Mouse (Mus musculus) CH12F3 (cell line): ENCODE results near the gene Jazf1.

ENCODE experiments used
- in situ Hi-C: fragments of 300-500 bp; cut with MboI; formaldehyde crosslinking; loops from 2 replicates; pipeline ENCODE4 v1.14.3; 2020; ENCODE audit warnings: low sequenced_read_pairs

Gene Jazf1

DNA sequence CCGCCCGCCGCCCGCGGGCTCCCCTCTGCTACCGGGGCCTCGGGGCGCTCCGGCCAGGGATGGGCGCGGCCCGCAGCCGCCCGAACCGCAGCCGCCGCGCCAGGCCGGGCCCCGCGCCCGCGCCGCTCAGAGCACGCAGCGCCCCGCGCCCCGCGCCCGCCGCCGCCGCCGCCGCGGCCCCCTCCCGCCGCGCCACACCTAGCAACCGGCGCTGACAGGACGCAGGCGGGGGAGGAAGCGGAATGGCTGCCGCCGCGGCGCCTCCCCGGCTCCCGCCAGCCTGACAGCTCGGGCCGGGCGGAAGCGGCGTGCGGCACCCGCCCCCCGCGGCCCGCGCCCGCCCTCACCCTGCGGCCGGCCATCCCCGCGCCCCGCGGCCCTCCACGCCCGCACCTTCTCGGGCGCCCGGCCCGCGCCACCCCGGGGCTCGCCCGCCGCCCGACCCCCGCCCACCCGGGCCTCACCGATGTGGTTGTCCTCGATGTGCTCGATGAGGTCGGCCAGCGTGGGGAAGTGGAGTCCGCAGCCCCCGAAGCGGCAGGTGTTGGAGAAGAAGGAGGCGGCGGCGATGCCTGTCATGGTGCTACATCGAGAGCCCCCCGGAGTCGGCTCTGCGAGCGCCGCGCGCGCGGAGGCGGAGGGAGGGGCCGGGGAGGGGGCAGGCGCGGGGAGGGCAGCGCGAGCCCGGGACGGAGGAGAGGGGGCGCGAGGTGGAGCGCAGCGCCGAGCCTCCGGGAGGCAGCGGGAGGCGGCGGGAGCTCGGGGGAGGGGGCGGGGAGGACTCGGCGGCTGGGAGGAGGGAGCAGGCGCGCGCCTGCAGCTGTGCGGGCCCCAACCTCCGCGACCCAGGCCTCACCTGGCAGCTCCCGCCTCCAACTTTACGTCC is at the start of gene Jazf1:
Jazf1 (minus strand) TSS at position 643 of the 886 bp plus-strand sequence.
- in situ Hi-C loops = no loop called here

DNA sequence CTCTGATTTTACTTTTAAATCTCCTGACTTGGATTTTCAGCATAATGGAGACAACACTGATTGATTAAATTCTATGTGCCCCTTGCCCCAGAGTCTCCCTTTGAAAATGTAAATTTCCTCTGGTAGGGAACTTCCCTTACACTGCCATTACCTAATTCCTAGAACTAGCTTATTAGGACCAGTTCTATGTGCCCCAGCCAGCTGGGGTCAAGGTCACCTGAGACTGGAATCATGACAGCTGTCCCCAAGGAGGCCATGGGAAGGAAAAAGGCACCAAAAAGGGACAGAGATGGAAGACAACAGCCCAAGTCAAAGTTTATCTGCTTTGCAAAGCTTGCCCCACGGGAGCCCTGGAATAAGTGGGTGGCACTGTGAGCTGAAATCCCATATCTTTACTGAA is 49.4 kb upstream of the Jazf1 start:
- in situ Hi-C loops = no loop called here

DNA sequence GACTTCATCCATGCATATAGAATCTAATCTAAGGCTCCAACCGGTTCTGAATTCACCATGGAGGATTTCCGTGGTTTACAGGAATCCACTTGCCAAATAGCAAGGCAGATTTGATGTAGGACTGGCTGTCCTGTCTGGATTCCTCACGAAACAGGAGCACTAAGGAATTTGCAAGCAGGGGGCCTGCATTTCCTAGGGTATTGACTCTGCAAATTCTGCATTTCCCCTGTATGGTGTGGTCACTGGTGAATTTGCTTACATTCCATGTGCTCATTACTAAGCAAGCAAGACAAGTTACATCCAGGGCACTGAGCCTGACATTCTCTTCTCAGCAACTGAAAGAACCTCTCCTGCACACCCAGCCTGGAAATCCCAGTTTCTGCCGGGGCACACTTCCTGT is 18.4 kb upstream of the Jazf1 start:
- in situ Hi-C loops = no loop called here

DNA sequence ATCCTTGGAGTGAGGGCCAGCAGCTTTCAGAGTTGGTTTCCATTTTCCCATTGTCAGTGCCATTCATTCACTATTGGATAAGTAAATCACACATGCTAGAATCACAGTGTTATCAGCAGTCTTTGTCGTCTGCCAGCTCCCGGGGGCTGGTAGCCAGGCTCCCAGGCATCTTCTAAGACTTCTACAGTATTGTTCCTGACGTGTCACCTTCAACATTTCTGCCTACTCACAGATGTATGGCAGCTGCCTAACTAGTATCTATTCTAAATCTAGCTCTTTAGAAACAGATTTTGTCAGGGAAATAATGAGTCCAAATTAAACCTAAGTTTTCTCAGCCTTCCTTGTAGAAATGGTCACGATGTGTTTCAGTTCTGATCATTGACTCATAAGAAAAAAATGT is 12.8 kb upstream of the Jazf1 start:
- in situ Hi-C loops = no loop called here

DNA sequence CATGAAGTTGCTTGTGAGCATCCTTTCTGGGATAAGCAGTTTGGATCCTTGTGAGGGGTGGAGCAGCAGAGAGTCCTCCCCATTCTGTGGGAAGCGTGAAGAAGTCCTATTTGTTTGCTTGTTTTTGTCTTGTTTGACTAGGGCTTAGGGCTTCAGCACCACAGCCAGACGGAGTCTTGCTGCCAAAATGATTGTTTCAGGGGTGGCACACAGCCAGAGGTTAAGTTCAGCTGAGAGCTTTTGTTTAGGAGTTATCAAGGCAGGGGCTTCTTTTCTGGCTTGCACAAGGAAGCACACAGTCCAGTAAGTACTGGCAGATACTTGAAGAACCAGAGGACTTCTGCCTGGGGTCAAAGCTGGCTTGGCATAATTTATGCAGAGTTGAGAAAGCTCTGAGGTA is 10.2 kb upstream of the Jazf1 start:
- in situ Hi-C loops = no loop called here

DNA sequence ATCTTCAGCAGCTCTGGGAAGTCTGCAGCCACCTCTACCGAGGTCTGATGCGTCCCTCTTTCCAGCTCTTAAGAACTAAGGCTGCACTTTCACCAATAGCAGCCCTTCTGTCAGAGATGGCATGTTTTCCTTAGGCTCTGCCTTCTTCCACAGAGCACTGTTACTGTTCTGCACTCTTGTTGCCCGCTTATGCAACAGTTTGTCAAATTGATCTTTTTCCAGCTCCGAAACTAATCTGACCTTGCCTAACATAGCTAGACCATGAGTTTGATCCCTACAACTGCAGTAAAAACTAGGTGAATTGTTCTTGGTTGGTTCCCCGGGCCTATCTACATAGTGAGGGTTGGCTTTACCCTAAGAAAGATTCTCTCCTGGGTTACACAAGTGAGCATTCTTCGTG is 3.3 kb upstream of the Jazf1 start:
- in situ Hi-C loops = no loop called here

DNA sequence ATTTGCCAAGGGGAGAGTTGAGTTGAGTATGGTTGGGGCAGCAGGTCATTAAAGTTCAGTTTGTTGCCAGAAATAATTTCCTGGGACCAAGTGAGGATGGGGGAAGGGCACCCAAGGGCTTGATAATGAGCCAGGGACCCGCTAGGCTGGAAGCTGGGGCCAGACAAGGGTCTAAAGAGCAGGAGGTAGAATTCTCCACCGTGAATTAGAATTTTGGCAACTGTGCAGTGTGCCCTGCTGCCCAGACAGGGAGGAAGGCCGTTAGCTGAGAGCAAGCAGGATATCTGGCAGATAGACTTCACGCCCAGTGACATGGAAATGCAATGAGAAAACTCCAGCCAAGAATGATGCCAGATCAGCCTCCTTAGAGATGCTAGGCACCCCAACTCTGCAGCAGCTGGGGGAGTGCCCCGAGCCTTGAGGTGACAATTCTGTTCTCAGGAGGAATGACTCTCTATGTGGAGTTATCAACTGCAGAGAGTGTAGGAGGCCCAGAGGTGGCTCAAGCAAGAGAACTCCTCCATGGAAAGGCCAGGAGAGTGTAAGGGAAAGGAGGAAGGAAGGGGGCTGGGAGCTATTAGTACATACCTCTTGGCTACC is 1.6 kb upstream of the Jazf1 start:
- in situ Hi-C loops = no loop called here

DNA sequence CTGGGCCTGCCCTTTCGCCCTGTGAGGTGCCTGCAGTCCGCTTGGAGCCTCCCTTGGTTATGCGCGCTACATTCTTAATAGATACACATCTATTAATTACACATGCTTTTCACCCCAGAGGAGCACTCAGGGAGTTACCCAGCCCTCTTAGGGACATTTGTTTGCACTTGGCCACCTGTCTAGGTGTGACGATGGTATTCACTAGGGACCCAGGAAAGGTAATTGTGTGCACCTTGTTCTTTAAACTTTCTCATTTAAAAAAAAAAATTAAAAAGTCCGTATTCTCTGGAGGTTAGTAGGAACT is 396 bp upstream of the Jazf1 start:
- in situ Hi-C loops = no loop called here

DNA sequence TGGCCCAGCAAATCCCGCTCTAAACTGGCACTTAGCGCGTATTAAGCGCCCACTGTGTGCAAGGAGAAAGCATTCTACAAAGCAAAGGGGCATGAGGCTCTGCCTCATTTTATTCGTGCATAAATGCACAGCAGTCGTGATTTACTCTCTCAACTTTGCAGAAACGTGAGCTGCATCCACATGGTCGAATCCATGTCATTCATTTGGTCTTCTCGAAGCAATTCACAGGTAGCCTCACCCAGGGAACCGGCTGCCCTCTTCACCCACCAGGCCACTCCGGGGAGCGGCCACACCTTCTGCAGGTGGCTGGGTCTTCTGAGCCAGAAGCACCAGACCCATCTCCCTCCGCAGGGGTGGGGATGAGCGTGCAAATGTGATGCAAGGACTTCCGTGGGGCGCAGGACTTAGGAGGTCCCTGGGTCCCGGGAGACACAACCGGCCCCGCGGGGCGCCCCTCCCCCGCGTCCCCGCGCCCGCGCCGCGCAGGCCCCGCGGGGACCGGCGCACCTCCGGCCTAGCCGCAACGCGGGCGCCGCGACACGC is 914 bp downstream of the Jazf1 start:
- in situ Hi-C loops = no loop called here

DNA sequence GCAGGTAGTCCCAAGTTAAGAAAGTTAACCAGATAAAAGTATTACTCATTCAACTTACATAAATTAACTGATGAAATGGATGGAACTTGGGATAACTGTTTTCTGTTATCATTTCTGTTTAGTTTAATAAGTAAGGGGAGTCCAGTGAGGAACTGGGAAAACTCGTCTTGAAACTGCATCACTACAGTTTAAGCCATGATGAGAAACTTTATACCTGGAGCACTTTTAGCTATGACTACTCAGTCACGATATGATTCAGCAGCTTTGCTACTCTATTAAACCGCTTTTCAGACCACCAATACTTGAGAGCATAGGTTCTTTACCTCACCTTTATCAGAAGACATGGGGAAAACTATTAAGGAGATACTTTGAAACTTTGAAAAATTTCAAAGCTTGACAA is 1.5 kb downstream of the Jazf1 start:
- in situ Hi-C loops = no loop called here

DNA sequence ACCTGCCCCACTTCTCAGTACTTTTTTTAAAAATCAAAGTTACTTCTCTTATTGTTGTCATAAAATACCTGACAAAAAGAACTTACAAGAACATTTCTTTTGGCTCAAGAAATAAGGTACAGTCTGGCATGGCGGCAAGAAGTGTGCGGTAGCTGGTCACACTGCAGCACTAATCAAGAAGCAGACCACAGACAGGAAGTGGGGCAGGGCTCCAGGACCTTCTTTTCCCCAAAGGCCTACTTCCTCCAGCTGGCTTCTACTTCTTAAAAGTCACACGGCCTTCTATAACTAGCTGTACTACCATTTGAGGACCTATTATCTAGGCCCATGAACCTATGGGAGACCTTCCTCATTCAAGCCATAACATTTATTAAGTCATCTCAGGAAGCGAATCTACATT is 4.4 kb downstream of the Jazf1 start:
- in situ Hi-C loops = no loop called here

DNA sequence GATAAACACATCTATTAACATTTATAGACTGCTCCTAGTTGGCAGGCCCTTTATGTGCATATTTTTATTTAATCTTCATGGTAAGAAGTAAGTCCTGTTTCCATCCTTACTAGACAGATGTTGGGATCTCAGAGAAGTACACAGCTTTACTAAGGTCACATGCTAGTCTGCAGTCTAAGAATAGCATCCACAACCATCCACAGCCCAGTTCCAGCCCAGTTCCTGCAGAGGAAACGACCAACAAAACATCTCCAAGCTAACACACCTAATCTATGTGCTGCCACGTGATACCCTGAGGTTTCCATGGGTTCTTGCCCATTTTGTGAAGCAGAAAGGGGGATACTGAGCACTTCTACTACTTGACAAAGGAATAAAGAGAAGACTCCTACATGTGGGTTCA is 13.5 kb downstream of the Jazf1 start:
- in situ Hi-C loops = no loop called here

DNA sequence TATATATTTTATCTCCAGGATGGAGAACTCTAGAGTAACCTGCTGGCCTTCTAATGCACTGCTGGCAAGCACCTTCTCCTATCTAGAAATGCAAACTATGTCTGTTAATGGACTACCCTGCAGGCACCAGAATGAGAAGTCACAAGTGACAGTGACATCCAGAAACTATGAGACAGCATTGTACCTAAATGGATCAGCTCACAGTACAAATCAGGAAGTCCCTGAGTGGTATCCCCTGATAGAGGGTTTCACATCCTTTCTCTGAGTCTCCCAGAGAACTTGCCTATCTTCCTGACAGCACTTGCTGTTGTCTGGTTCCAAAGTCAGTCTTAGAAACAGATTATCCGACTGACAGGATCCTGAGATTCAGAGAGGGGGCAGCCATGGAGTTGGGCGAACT is 22.9 kb downstream of the Jazf1 start:
- in situ Hi-C loops = no loop called here

DNA sequence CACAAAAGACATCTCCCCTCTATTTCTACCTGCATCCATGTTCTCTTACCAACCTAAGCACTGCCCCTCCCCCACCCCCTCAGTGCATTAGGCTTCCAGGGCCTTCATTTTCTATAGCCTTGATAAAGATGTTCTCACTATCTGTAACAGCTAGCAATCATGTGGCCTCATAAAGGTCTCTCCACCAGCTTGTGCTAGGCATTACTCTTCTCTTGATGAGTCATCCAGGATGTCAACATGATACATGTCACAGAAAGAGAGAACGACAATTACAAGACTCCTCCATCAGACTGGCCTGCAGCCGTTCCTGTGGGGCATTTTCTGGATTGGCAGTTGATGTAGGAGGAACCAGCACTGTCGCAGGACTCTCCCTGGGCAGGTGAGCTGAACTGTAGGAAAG is 30.3 kb downstream of the Jazf1 start:
- in situ Hi-C loops = no loop called here

DNA sequence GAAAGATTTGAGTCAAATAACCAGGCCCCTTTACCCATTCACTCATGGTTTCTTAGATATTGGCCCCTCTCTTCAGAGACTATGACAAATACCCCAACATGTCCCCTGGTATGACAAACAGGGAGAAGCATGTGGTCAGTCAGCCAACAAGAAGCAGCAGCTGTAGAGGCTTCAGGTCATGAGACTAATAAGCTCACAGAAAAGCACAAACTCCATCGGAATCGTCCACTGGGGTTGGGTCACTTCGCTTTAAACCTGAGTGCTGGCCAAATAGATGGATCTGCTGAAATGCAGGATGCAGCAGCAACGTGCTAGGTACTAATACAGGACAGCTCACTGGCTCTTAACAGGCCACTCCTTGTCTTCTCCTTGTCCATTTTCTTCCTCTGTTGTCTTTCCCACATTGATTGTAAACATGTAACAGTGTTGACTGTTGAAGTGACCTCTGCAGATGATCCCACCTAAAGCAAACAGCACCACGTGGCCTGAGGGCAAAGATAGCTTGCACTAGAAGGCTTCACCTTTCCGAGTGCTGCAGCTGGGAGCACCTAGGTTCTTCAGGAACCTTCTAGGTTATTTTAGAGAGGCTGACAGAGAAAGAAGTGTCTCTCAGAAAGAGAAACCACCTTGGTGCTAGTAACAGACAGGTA is 33.9 kb downstream of the Jazf1 start:
- in situ Hi-C loops = no loop called here

DNA sequence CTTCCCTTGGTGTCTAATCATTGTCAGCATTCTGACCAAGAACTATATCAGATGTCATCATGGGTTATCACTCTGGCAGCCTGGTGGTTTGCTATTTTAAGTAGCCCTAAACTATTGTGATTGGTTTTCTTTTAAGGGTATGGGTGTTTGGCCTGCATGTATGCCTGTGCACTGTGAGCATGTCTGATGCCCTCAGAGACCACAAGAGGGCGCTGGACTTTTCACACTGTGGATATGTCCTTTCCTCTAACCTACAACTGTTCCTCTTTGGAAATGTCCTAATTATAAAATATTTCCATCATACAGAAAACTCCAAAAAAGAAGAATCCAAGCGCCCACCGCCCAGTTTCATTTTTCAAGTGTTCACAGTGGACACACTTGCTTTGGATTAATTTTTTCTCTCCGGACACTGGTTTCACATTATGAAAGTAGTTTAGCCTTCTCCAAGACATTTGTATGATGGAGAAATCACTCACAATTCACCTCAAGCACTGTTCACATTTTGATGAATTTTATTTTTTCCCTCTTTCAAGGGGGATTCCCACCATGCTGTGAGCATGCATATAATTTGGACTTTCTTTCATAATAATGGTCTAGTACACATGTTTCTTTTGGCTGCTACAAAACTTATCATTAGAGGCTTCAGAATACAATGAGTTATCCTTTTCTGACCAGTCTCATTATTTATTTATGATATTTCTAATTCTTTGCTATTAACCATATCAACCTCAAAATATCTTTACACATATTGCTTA is 35.5 kb downstream of the Jazf1 start:
- in situ Hi-C loops = no loop called here

DNA sequence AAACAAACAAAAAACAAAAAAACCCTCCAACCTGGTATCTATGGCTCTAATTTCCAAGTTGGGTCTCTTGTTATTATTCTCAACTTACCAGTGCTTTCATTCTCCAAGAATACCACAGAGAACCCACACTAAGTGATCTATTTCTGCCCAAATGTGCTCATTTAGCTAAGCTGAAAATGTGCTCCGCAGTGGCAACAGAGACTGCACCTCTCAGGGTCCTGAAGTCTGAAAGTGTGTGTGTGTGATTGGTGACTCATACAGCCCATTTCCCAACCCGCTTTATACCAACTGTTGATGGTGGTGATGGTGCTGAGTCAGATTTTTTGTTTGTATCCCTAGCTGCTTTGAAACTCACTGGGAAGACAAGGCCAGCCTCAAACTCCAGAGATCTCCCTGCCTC is 46.4 kb downstream of the Jazf1 start:
- in situ Hi-C loops = no loop called here

DNA sequence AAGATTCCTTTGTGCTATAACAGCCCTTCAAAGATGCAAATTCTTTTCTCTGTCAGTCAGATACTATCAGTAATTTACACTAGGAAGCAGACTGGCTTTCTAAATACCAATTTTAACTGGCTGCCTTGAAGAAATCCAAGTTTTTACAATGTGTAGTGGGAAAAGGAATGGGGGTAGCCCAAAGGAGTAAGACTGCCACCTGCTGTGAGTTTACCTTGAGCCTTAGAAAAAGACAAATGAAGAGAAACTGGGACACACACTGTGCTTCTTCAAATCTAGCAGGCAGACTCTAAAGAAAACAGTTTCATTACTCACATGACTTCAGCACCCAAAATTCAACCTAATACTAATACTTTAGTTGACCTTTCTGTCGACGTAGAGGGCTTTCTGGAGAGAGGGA is 47.4 kb downstream of the Jazf1 start:
- in situ Hi-C loops = no loop called here

DNA sequence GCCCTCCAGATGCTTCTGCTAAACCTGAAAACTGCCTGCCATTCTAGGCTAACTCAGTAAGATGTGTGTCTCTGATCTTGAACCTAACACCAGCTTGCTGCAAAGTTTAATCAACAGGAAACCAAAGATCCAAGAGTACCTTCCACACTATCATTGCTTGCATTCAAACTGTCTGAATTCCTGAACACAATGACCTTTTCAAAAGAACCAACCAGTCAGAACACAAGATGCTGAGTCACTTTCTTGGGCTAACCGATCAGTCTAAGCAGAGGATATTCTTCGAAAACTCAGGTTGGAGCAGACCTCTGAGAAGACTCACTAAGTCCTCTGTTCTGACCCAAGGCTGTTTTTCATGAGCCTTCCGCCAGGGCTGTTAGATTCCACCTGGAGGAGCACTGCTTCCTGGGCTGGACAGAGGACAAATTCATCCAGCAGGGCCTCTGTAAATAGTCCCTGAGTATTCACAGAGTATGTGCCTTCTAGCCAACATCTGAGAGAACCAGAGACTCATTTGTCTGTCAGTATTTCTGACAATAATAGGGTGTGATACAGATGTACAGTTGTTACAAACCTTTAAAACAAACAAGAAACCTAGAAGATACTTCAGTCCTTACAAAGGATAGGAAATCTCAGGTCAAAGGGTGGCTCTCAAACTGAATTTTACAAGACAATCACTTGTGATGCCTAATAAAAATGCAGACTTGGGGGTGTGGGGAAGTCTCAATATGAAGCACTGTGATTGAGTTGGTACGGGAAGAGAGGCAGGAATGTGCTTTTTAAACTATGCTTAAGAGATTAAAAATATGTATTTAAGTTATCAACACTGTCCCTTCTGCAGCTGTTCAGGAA is 50.9 kb downstream of the Jazf1 start:
- in situ Hi-C loops = no loop called here
